Mouse (Mus musculus) left cerebral cortex, postnatal 10 days (tissue): ENCODE measurements around the gene Pde2a. TPM values are rescaled to one million over a fixed set of nuclear protein-coding genes. Genes with fewer than 3 reads are reported as not detected.

Experiments
- DNase-seq, 2 experiments: peaks; one replicate each; pipeline ENCODE4 v3.0.0; 2021 to 2022; ENCODE audit warnings: low spot score in 2 of 2, mixed read lengths in 1 of 2; ENCODE audit errors: extremely low spot score in 1 of 2
- intact Hi-C: fragments of 180-260 bp; cut with DNase I; formaldehyde crosslinking; loops from one replicate; pipeline ENCODE4 v1.15.1; 2025
- total RNA-seq, 2 experiments: library from RNA; stranded (reverse); gene quantifications; 2 replicates each; pipeline ENCODE4 v1.2.3; 2021

Gene Pde2a
- total RNA-seq, result 100 to 1,000 TPM; 294 to 295 TPM

GRCm38 (mm10) chr7:101421529-101421928 is at the start of gene Pde2a:
TSS of gene Pde2a (plus strand) at chr7:101421691.
- intact Hi-C loops, result no loop called here
- DNase-seq, result peak; percentile 71 to 73

- intact Hi-C loops, result no loop called here
- peak in 1 of 2 experiments; percentile 55 for DNase-seq
These were observed 48.4 kb upstream of the Pde2a start for GRCm38 (mm10) chr7:101373082-101373481.

GRCm38 (mm10) chr7:101374155-101374554 is 47.3 kb upstream of the Pde2a start:
- intact Hi-C loops, result loop anchor here (2.0 kb wide), 2 partner anchors 63 to 313 kb away; no protein-coding TSS in a partner anchor
- peak in 1 of 2 experiments; percentile 68 for DNase-seq

GRCm38 (mm10) chr7:101376701-101377340 is 44.7 kb upstream of the Pde2a start:
- DNase-seq, result no peak
- intact Hi-C loops, result no loop called here

GRCm38 (mm10) chr7:101377741-101378262 is 43.7 kb upstream of the Pde2a start:
- intact Hi-C loops, result no loop called here
- peak in 1 of 2 experiments; percentile 82 for DNase-seq

- intact Hi-C loops, result no loop called here
- no peak for DNase-seq
These were observed 43.2 kb upstream of the Pde2a start for GRCm38 (mm10) chr7:101378285-101378684.

- intact Hi-C loops, result no loop called here
These were observed 42.6 kb upstream of the Pde2a start for GRCm38 (mm10) chr7:101378796-101379465.

GRCm38 (mm10) chr7:101379732-101380131 is 41.8 kb upstream of the Pde2a start:
- DNase-seq, result no peak
- intact Hi-C loops, result no loop called here

More at GRCm38 (mm10) chr7:101378796-101379465, 42.6 kb upstream of the Pde2a start:
- DNase-seq, result no peak

- intact Hi-C loops, result no loop called here
- no peak for DNase-seq
These were observed 40.0 kb upstream of the Pde2a start for GRCm38 (mm10) chr7:101381512-101381911.

- peak; percentile 16 to 55 for DNase-seq
- intact Hi-C loops, result no loop called here
These were observed 39.1 kb upstream of the Pde2a start for GRCm38 (mm10) chr7:101382378-101382777.

- no peak for DNase-seq
- intact Hi-C loops, result no loop called here
These were observed 37.7 kb upstream of the Pde2a start for GRCm38 (mm10) chr7:101383756-101384155.

- intact Hi-C loops, result no loop called here
- DNase-seq, result no peak
These were observed 36.6 kb upstream of the Pde2a start for GRCm38 (mm10) chr7:101384931-101385330.

GRCm38 (mm10) chr7:101385331-101385733 is 36.2 kb upstream of the Pde2a start:
- DNase-seq, result peak in 1 of 2 experiments; percentile 61
- intact Hi-C loops, result no loop called here

GRCm38 (mm10) chr7:101385866-101386452 is 35.5 kb upstream of the Pde2a start:
- peak in 1 of 2 experiments; percentile 67 for DNase-seq
- intact Hi-C loops, result no loop called here

GRCm38 (mm10) chr7:101389256-101389655 is 32.2 kb upstream of the Pde2a start:
- no peak for DNase-seq
- intact Hi-C loops, result no loop called here

GRCm38 (mm10) chr7:101391909-101392479 is 29.5 kb upstream of the Pde2a start:
- DNase-seq, result no peak
- intact Hi-C loops, result no loop called here

- no peak for DNase-seq
- intact Hi-C loops, result no loop called here
These were observed 28.5 kb upstream of the Pde2a start for GRCm38 (mm10) chr7:101393015-101393414.

GRCm38 (mm10) chr7:101393694-101394504 is 27.6 kb upstream of the Pde2a start:
- DNase-seq, result peak in 1 of 2 experiments; percentile 79
- intact Hi-C loops, result no loop called here

- DNase-seq, result no peak
- intact Hi-C loops, result no loop called here
These were observed 26.9 kb upstream of the Pde2a start for GRCm38 (mm10) chr7:101394569-101394968.
